Mouse (Mus musculus): ENCODE measurements at regions not wholly inside any gene's neighbourhood (a gene's known extent, or its start where the extent isn't known, plus 50 kb on each side); places are given as distances from the start of the nearest gene placed in this dataset.

GRCm38 (mm10) chr15:42329742-42330141, 2195.6 kb downstream of the 9330182O14Rik start:
- TF ChIP-seq CTCF (conservative IDR thresholded peaks at IDR 0.05; ENCODE audit: low read length) (no peak), POU5F1 (IDR thresholded peaks at IDR 0.05; ENCODE audit: borderline replicate concordance, low read length) (no peak)
- Histone ChIP-seq H3K4me1 (replicated peaks; ENCODE audit: low read depth, low read length) (no peaks in the 10 kb centered on the region), H3K27me3 (ENCODE audit: insufficient read depth, low read length) (no peaks in the 10 kb centered on the region), H3K4me3 (replicated peaks; ENCODE audit: low read length) (no peak overlapping the region), H3K36me3 (ENCODE audit: insufficient read depth, low read length) (no peaks in the 10 kb centered on the region), H3K9me3 (ENCODE audit: low read length) (no peaks in the 10 kb centered on the region)

- no peak overlapping the region for H3K4me3 ChIP-seq (replicated peaks; ENCODE audit: low read length)
- no peak for TF ChIP-seq NANOG (IDR thresholded peaks at IDR 0.05; ENCODE audit: borderline replicate concordance, low read length)
- no peak for TF ChIP-seq CTCF (conservative IDR thresholded peaks at IDR 0.05; ENCODE audit: low read length)
- no peak for TF ChIP-seq POU5F1 (IDR thresholded peaks at IDR 0.05; ENCODE audit: borderline replicate concordance, low read length)
- no peaks in the 10 kb centered on the region for H3K9me3 ChIP-seq (ENCODE audit: low read length)
- H3K4me1 ChIP-seq (replicated peaks; ENCODE audit: low read depth, low read length): no peaks in the 10 kb centered on the region
- no peaks in the 10 kb centered on the region for H3K36me3 ChIP-seq (ENCODE audit: insufficient read depth, low read length)
- no peaks in the 10 kb centered on the region for H3K27me3 ChIP-seq (ENCODE audit: insufficient read depth, low read length)
Measured at GRCm38 (mm10) chr15:42333642-42334041, 2199.5 kb downstream of the 9330182O14Rik start.

GRCm38 (mm10) chr15:42346131-42346530, 2212.0 kb downstream of the 9330182O14Rik start:
- TF ChIP-seq CTCF (conservative IDR thresholded peaks at IDR 0.05; ENCODE audit: low read length): no peak
- TF ChIP-seq NANOG (IDR thresholded peaks at IDR 0.05; ENCODE audit: borderline replicate concordance, low read length): no peak
- no peak for TF ChIP-seq POU5F1 (IDR thresholded peaks at IDR 0.05; ENCODE audit: borderline replicate concordance, low read length)
- Histone ChIP-seq H3K36me3 (ENCODE audit: insufficient read depth, low read length) (no peaks in the 10 kb centered on the region), H3K27me3 (ENCODE audit: insufficient read depth, low read length) (no peaks in the 10 kb centered on the region)

GRCm38 (mm10) chr15:42361871-42362270, 2227.7 kb downstream of the 9330182O14Rik start:
- no peak for TF ChIP-seq NANOG (IDR thresholded peaks at IDR 0.05; ENCODE audit: borderline replicate concordance, low read length)
- no peak for TF ChIP-seq POU5F1 (IDR thresholded peaks at IDR 0.05; ENCODE audit: borderline replicate concordance, low read length)
- TF ChIP-seq CTCF (conservative IDR thresholded peaks at IDR 0.05; ENCODE audit: low read length): no peak
- no peaks in the 10 kb centered on the region for H3K27me3 ChIP-seq (ENCODE audit: insufficient read depth, low read length)
- no peaks in the 10 kb centered on the region for H3K9me3 ChIP-seq (ENCODE audit: low read length)
- no peaks in the 10 kb centered on the region for H3K36me3 ChIP-seq (ENCODE audit: insufficient read depth, low read length)
- H3K4me3 ChIP-seq (replicated peaks; ENCODE audit: low read length): no peak overlapping the region
- H3K4me1 ChIP-seq (replicated peaks; ENCODE audit: low read depth, low read length): no peaks in the 10 kb centered on the region

More at GRCm38 (mm10) chr15:42346131-42346530, 2212.0 kb downstream of the 9330182O14Rik start:
- Histone ChIP-seq H3K4me1 (replicated peaks; ENCODE audit: low read depth, low read length) (no peaks in the 10 kb centered on the region), H3K9me3 (ENCODE audit: low read length) (no peaks in the 10 kb centered on the region), H3K4me3 (replicated peaks; ENCODE audit: low read length) (no peak overlapping the region)

- Histone ChIP-seq H3K4me3 (replicated peaks; ENCODE audit: low read length) (no peak overlapping the region), H3K4me1 (replicated peaks; ENCODE audit: low read depth, low read length) (no peaks in the 10 kb centered on the region), H3K36me3 (ENCODE audit: insufficient read depth, low read length) (no peaks in the 10 kb centered on the region), H3K9me3 (ENCODE audit: low read length) (no peaks in the 10 kb centered on the region), H3K27me3 (ENCODE audit: insufficient read depth, low read length) (no peaks in the 10 kb centered on the region)
- TF ChIP-seq CTCF (conservative IDR thresholded peaks at IDR 0.05; ENCODE audit: low read length) (no peak), NANOG (IDR thresholded peaks at IDR 0.05; ENCODE audit: borderline replicate concordance, low read length) (no peak), POU5F1 (IDR thresholded peaks at IDR 0.05; ENCODE audit: borderline replicate concordance, low read length) (no peak)
Measured at GRCm38 (mm10) chr15:42364979-42365378, 2230.8 kb downstream of the 9330182O14Rik start.

GRCm38 (mm10) chr15:42366796-42367195, 2232.6 kb downstream of the 9330182O14Rik start:
- no peaks in the 10 kb centered on the region for H3K9me3 ChIP-seq (ENCODE audit: low read length)
- H3K4me1 ChIP-seq (replicated peaks; ENCODE audit: low read depth, low read length): no peaks in the 10 kb centered on the region
- H3K27me3 ChIP-seq (ENCODE audit: insufficient read depth, low read length): no peaks in the 10 kb centered on the region
- TF ChIP-seq CTCF (conservative IDR thresholded peaks at IDR 0.05; ENCODE audit: low read length): no peak
- TF ChIP-seq NANOG (IDR thresholded peaks at IDR 0.05; ENCODE audit: borderline replicate concordance, low read length): no peak
- no peak for TF ChIP-seq POU5F1 (IDR thresholded peaks at IDR 0.05; ENCODE audit: borderline replicate concordance, low read length)
- H3K36me3 ChIP-seq (ENCODE audit: insufficient read depth, low read length): no peaks in the 10 kb centered on the region
- H3K4me3 ChIP-seq (replicated peaks; ENCODE audit: low read length): no peak overlapping the region

GRCm38 (mm10) chr15:42369603-42370002, 2235.4 kb downstream of the 9330182O14Rik start:
- TF ChIP-seq CTCF (conservative IDR thresholded peaks at IDR 0.05; ENCODE audit: low read length): no peak
- no peak for TF ChIP-seq POU5F1 (IDR thresholded peaks at IDR 0.05; ENCODE audit: borderline replicate concordance, low read length)
- no peak for TF ChIP-seq NANOG (IDR thresholded peaks at IDR 0.05; ENCODE audit: borderline replicate concordance, low read length)
- no peaks in the 10 kb centered on the region for H3K9me3 ChIP-seq (ENCODE audit: low read length)
- H3K4me1 ChIP-seq (replicated peaks; ENCODE audit: low read depth, low read length): no peaks in the 10 kb centered on the region
- no peaks in the 10 kb centered on the region for H3K36me3 ChIP-seq (ENCODE audit: insufficient read depth, low read length)
- no peak overlapping the region for H3K4me3 ChIP-seq (replicated peaks; ENCODE audit: low read length)
- no peaks in the 10 kb centered on the region for H3K27me3 ChIP-seq (ENCODE audit: insufficient read depth, low read length)

GRCm38 (mm10) chr15:42370044-42370443, 2235.9 kb downstream of the 9330182O14Rik start:
- Histone ChIP-seq H3K27me3 (ENCODE audit: insufficient read depth, low read length) (no peaks in the 10 kb centered on the region), H3K4me1 (replicated peaks; ENCODE audit: low read depth, low read length) (no peaks in the 10 kb centered on the region), H3K36me3 (ENCODE audit: insufficient read depth, low read length) (no peaks in the 10 kb centered on the region), H3K4me3 (replicated peaks; ENCODE audit: low read length) (no peak overlapping the region), H3K9me3 (ENCODE audit: low read length) (no peaks in the 10 kb centered on the region)
- TF ChIP-seq CTCF (conservative IDR thresholded peaks at IDR 0.05; ENCODE audit: low read length) (no peak), NANOG (IDR thresholded peaks at IDR 0.05; ENCODE audit: borderline replicate concordance, low read length) (no peak), POU5F1 (IDR thresholded peaks at IDR 0.05; ENCODE audit: borderline replicate concordance, low read length) (no peak)

GRCm38 (mm10) chr15:42372704-42373286, 2238.6 kb downstream of the 9330182O14Rik start:
- no peaks in the 10 kb centered on the region for H3K4me1 ChIP-seq (replicated peaks; ENCODE audit: low read depth, low read length)
- H3K4me3 ChIP-seq (replicated peaks; ENCODE audit: low read length): no peak overlapping the region
- H3K27me3 ChIP-seq (ENCODE audit: insufficient read depth, low read length): no peaks in the 10 kb centered on the region
- no peak for TF ChIP-seq CTCF (conservative IDR thresholded peaks at IDR 0.05; ENCODE audit: low read length)
- TF ChIP-seq POU5F1 (IDR thresholded peaks at IDR 0.05; ENCODE audit: borderline replicate concordance, low read length): no peak
- no peak for TF ChIP-seq NANOG (IDR thresholded peaks at IDR 0.05; ENCODE audit: borderline replicate concordance, low read length)
- no peaks in the 10 kb centered on the region for H3K9me3 ChIP-seq (ENCODE audit: low read length)
- no peaks in the 10 kb centered on the region for H3K36me3 ChIP-seq (ENCODE audit: insufficient read depth, low read length)
